Mouse (Mus musculus) CH12.LX (cell line): ENCODE results near the gene Slc9a3r1. TPM values are rescaled to one million over a fixed set of nuclear protein-coding genes. Genes with fewer than 3 reads are reported as not detected.

Experiments
- DNase-seq: peaks from one replicate; pipeline ENCODE4 v3.0.0-alpha.2; 2013; ENCODE audit errors: extremely low read depth
- H3K27ac ChIP-seq: 2 replicates; pipeline ENCODE4 v1.5.1; 2012; ENCODE audit warnings: low read depth, mild to moderate bottlenecking, control low read depth, moderate library complexity; ENCODE audit not compliant: insufficient read depth
- H3K27me3 ChIP-seq: replicated peaks from 2 replicates; pipeline ENCODE3; 2012; ENCODE audit warnings: inconsistent platforms
- H3K36me3 ChIP-seq, 2 experiments: replicated peaks in 1 of 2; 2 replicates each; pipeline versions ENCODE3 to v1.6.1; 2012; ENCODE audit warnings: inconsistent platforms in 1 of 2, low read length in 1 of 2, mild to moderate bottlenecking in 1 of 2, mixed read lengths in 1 of 2, moderate library complexity in 1 of 2; ENCODE audit not compliant: control insufficient read depth in 1 of 2, insufficient read depth in 1 of 2
- H3K4me1 ChIP-seq, 2 experiments: 2 replicates each; pipeline ENCODE4 v1.6.1; 2012; ENCODE audit warnings: inconsistent platforms in 1 of 2, moderate library complexity in 1 of 2; ENCODE audit not compliant: insufficient read depth in 2 of 2, control insufficient read depth in 1 of 2
- H3K4me2 ChIP-seq: 2 replicates; pipeline ENCODE4 v1.6.1; 2012; ENCODE audit warnings: low read depth, mild to moderate bottlenecking, control low read depth; ENCODE audit not compliant: poor library complexity, insufficient read depth, severe bottlenecking
- H3K4me3 ChIP-seq, 3 experiments: fragments of 150-350 bp in 1 of 3; sonication (generic) in 1 of 3; replicated peaks in 1 of 3; 2 replicates each; pipeline versions ENCODE3 to v1.5.1; 2011 to 2012; ENCODE audit warnings: low read depth in 2 of 3, low read length in 2 of 3, mild to moderate bottlenecking in 2 of 3, moderate library complexity in 2 of 3, control low read depth in 1 of 3, improper control_type of control experiment in 1 of 3, inconsistent platforms in 1 of 3, mixed read lengths in 1 of 3; ENCODE audit not compliant: poor library complexity in 1 of 3
- H3K79me2 ChIP-seq: replicated peaks from 2 replicates; pipeline ENCODE4 v1.6.1; 2012; ENCODE audit warnings: mild to moderate bottlenecking, moderate library complexity; ENCODE audit not compliant: control insufficient read depth, poor library complexity, insufficient read depth, severe bottlenecking; ENCODE audit errors: extremely low read depth
- H3K9ac ChIP-seq: 2 replicates; pipeline ENCODE4 v1.6.1; 2012; ENCODE audit warnings: low read depth, mild to moderate bottlenecking, control low read depth, moderate library complexity; ENCODE audit not compliant: insufficient read depth
- H3K9me3 ChIP-seq: replicated peaks from 2 replicates; pipeline ENCODE3; 2012; ENCODE audit warnings: low read length, inconsistent platforms, mixed read lengths
- CHD1 ChIP-seq: IDR thresholded peaks from 2 replicates; pipeline ENCODE4 v1.6.1; 2012; ENCODE audit warnings: low read depth, low read length, improper control_type of control experiment, inconsistent platforms
- CTCF ChIP-seq, 2 experiments: IDR thresholded peaks in 1 of 2; conservative IDR thresholded peaks in 1 of 2; 2 replicates each; pipeline ENCODE4 v1.5.1; 2011 to 2012; ENCODE audit warnings: low read depth in 2 of 2, low read length in 2 of 2, improper control_type of control experiment in 1 of 2, inconsistent platforms in 1 of 2, mild to moderate bottlenecking in 1 of 2, moderate library complexity in 1 of 2
- E2F4 ChIP-seq: IDR thresholded peaks from 2 replicates; pipeline ENCODE4 v1.6.1; 2011; ENCODE audit warnings: low read depth, low read length, improper control_type of control experiment; ENCODE audit not compliant: insufficient replicate concordance
- ELF1 ChIP-seq: IDR thresholded peaks from 2 replicates; pipeline ENCODE4 v1.6.1; 2014; ENCODE audit warnings: low read depth, mild to moderate bottlenecking, inconsistent platforms, low read length, improper control_type of control experiment
- EP300 ChIP-seq: IDR thresholded peaks from 2 replicates; pipeline ENCODE4 v1.6.1; 2011; ENCODE audit warnings: low read length, improper control_type of control experiment
- ETS1 ChIP-seq: conservative IDR thresholded peaks from 2 replicates; pipeline ENCODE4 v1.6.1; 2012; ENCODE audit warnings: low read depth, mild to moderate bottlenecking, inconsistent platforms, low read length, improper control_type of control experiment, moderate library complexity
- GABPA ChIP-seq: IDR thresholded peaks from 2 replicates; pipeline ENCODE4 v1.6.1; 2012; ENCODE audit warnings: low read depth, low read length, improper control_type of control experiment, inconsistent platforms; ENCODE audit not compliant: insufficient replicate concordance
- HCFC1 ChIP-seq: IDR thresholded peaks from 2 replicates; pipeline ENCODE4 v1.6.1; 2012; ENCODE audit warnings: low read depth, mild to moderate bottlenecking, inconsistent platforms, low read length, improper control_type of control experiment
- JUN ChIP-seq: IDR thresholded peaks from 2 replicates; pipeline ENCODE4 v1.6.1; 2011; ENCODE audit warnings: low read depth, mild to moderate bottlenecking, low read length, improper control_type of control experiment, moderate library complexity; ENCODE audit not compliant: insufficient read depth
- JUND ChIP-seq: conservative IDR thresholded peaks from 2 replicates; pipeline ENCODE4 v1.6.1; 2011; ENCODE audit warnings: low read depth, low read length, improper control_type of control experiment
- KAT2A ChIP-seq: IDR thresholded peaks from 2 replicates; pipeline ENCODE4 v1.6.1; 2012; ENCODE audit warnings: low read length, improper control_type of control experiment, inconsistent platforms; ENCODE audit not compliant: insufficient replicate concordance
- MAFK ChIP-seq: IDR thresholded peaks from 2 replicates; pipeline ENCODE4 v1.6.1; 2011; ENCODE audit warnings: low read length, improper control_type of control experiment; ENCODE audit not compliant: insufficient replicate concordance
- MAX ChIP-seq: IDR thresholded peaks from 2 replicates; pipeline ENCODE4 v1.6.1; 2011; ENCODE audit warnings: low read length, improper control_type of control experiment
- MAZ ChIP-seq: IDR thresholded peaks from 2 replicates; pipeline ENCODE4 v1.6.1; 2012; ENCODE audit warnings: low read depth, mild to moderate bottlenecking, inconsistent platforms, low read length, improper control_type of control experiment, moderate library complexity
- MXI1 ChIP-seq: IDR thresholded peaks from 2 replicates; pipeline ENCODE4 v1.6.1; 2011; ENCODE audit warnings: mild to moderate bottlenecking, low read depth, low read length, improper control_type of control experiment
- MYC ChIP-seq: IDR thresholded peaks from 2 replicates; pipeline ENCODE4 v1.6.1; 2011; ENCODE audit warnings: low read depth, mild to moderate bottlenecking, improper control_type of control experiment, low read length
- NELFE ChIP-seq: IDR thresholded peaks from 2 replicates; pipeline ENCODE4 v1.6.1; 2011; ENCODE audit warnings: low read depth, low read length, improper control_type of control experiment
- PAX5 ChIP-seq: IDR thresholded peaks from 2 replicates; pipeline ENCODE4 v1.6.1; 2012; ENCODE audit warnings: low read length, inconsistent platforms, mixed read lengths
- POLR2A ChIP-seq: IDR thresholded peaks from 2 replicates; pipeline ENCODE4 v1.6.1; 2011; ENCODE audit warnings: low read depth, mild to moderate bottlenecking, improper control_type of control experiment, low read length
- POLR2AphosphoS2 ChIP-seq: IDR thresholded peaks from 2 replicates; pipeline ENCODE4 v1.6.1; 2011; ENCODE audit warnings: low read depth, low read length, improper control_type of control experiment
- RAD21 ChIP-seq: IDR thresholded peaks from 2 replicates; pipeline ENCODE4 v1.6.1; 2011; ENCODE audit warnings: low read depth, mild to moderate bottlenecking, low read length, improper control_type of control experiment, moderate library complexity
- RCOR1 ChIP-seq: conservative IDR thresholded peaks from 2 replicates; pipeline ENCODE4 v1.6.1; 2012; ENCODE audit warnings: low read depth, mild to moderate bottlenecking, inconsistent platforms, low read length, improper control_type of control experiment
- SIN3A ChIP-seq: IDR thresholded peaks from 2 replicates; pipeline ENCODE4 v1.6.1; 2012; ENCODE audit warnings: low read length, improper control_type of control experiment, inconsistent platforms
- SMC3 ChIP-seq: IDR thresholded peaks from 2 replicates; pipeline ENCODE4 v1.6.1; 2011; ENCODE audit warnings: low read depth, low read length, improper control_type of control experiment
- TBP ChIP-seq: conservative IDR thresholded peaks from 2 replicates; pipeline ENCODE4 v1.6.1; 2011; ENCODE audit warnings: low read depth, low read length, improper control_type of control experiment
- UBTF ChIP-seq: IDR thresholded peaks from 2 replicates; pipeline ENCODE4 v1.6.1; 2012; ENCODE audit warnings: low read depth, mild to moderate bottlenecking, inconsistent platforms, low read length, improper control_type of control experiment, moderate library complexity
- USF1 ChIP-seq: IDR thresholded peaks from 2 replicates; pipeline ENCODE4 v1.6.1; 2014; ENCODE audit warnings: low read depth, mild to moderate bottlenecking, inconsistent platforms, low read length, improper control_type of control experiment
- USF2 ChIP-seq: conservative IDR thresholded peaks from 2 replicates; pipeline ENCODE4 v1.6.1; 2011; ENCODE audit warnings: low read depth, low read length, improper control_type of control experiment
- ZC3H11A ChIP-seq: IDR thresholded peaks from 2 replicates; pipeline ENCODE4 v1.6.1; 2012; ENCODE audit warnings: low read depth, mild to moderate bottlenecking, inconsistent platforms, low read length, improper control_type of control experiment
- ZKSCAN1 ChIP-seq: IDR thresholded peaks from 2 replicates; pipeline ENCODE4 v1.6.1; 2012; ENCODE audit warnings: low read depth, inconsistent platforms, low read length, improper control_type of control experiment, borderline replicate concordance
- ZMIZ1 ChIP-seq: IDR thresholded peaks from 2 replicates; pipeline ENCODE4 v1.6.1; 2012; ENCODE audit warnings: low read depth, mild to moderate bottlenecking, inconsistent platforms, low read length, improper control_type of control experiment
- ZNF384 ChIP-seq: IDR thresholded peaks from 2 replicates; pipeline ENCODE4 v1.6.1; 2012; ENCODE audit warnings: low read depth, low read length, improper control_type of control experiment, inconsistent platforms
- dilution Hi-C: fragments of 300-500 bp; cut with MboI; formaldehyde crosslinking; loops from 2 replicates; pipeline ENCODE4 v1.14.3; 2020; ENCODE audit warnings: low sequenced_read_pairs; ENCODE audit not compliant: extremely low pct_unique_long_range_greater_than_20kb, extremely low pct_ligation_motif_present
- in situ Hi-C: fragments of 300-500 bp; cut with MboI; formaldehyde crosslinking; loops from 3 replicates; pipeline ENCODE4 v1.14.3; 2019; ENCODE audit warnings: low sequenced_read_pairs, low pct_ligation_motif_present, low pct_unique_long_range_greater_than_20kb, mixed read lengths
- polyA plus RNA-seq: library from polyadenylated mRNA; unstranded; fragments of >175 nt; gene quantifications from 2 replicates; pipeline ENCODE4 v1.2.1, GENCODE M21; 2012; ENCODE audit warnings: low read depth; ENCODE audit not compliant: insufficient read length
- total RNA-seq, 2 experiments: library from RNA; depleted of rRNA; stranded (reverse); fragments of 300-350 nt in 1 of 2; fragments of >200 nt in 1 of 2; gene quantifications; 2 replicates each; pipeline ENCODE4 v1.2.3; 2012 to 2014

Gene Slc9a3r1
- total and polyA plus RNA-seq, 3 experiments = 51.9 to 69.0 (median 63.7) TPM

DNA sequence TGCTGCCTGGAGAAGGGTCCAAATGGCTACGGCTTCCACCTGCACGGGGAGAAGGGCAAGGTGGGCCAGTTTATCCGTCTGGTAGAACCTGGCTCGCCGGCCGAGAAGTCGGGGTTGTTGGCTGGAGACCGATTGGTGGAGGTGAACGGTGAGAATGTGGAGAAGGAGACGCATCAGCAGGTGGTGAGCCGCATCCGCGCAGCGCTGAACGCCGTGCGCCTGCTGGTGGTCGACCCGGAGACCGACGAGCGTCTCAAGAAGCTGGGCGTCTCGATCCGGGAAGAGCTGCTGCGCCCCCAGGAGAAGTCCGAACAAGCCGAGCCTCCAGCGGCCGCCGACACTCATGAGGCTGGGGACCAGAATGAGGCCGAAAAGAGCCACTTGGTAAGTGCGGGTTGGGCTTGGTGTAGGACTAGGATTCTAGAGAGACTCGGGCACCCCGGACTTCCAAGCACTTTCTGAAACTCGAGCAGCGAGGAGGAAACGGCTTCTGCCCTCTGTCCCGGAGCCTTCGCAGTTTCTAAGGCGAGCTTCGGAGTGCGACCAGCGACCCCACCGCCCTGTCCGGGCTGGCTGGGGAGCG is 518 bp downstream of the Slc9a3r1 start:
- peaks cover 16 to 52% of the 10 kb centered on the region in 2 experiments for H3K4me1 ChIP-seq
- peak overlapping the region; percentile 69 to 98 (median 86) for H3K4me3 ChIP-seq
- H3K27ac ChIP-seq = peak overlapping the region; percentile 1
- DNase-seq = peak; percentile 64
- H3K9me3 ChIP-seq = peaks cover 8% of the 10 kb centered on the region
- H3K4me2 ChIP-seq = peak overlapping the region; percentile 77
- H3K9ac ChIP-seq = peak overlapping the region; percentile 46
- in situ Hi-C loops (loop anchor here (5.0 kb wide), 3 partner anchors 34 to 109 kb away; no protein-coding TSS in a partner anchor), dilution Hi-C loops (no loop called here)
- H3K79me2 ChIP-seq = peaks cover 40% of the 10 kb centered on the region
- peak; percentile 96 for TF ChIP-seq UBTF
- no peak for TF ChIP-seq KAT2A
- no peak for TF ChIP-seq ELF1
- TF ChIP-seq ZNF384 = no peak
- no peak; the same call in 1 of the 2 replicates for TF ChIP-seq EP300
- TF ChIP-seq NELFE = no peak
- TF ChIP-seq RAD21 = peak; percentile 7
- 0 out of 2 replicates have a peak, but pooled peaks have one; percentile 14 for TF ChIP-seq MAX
- TF ChIP-seq PAX5 = no peak
- TF ChIP-seq ZC3H11A = no peak
- TF ChIP-seq ZKSCAN1 = no peak
- no peak for TF ChIP-seq USF1
- TF ChIP-seq MYC = no peak
- no peak; the same call in 1 of the 2 replicates for TF ChIP-seq MXI1
- TF ChIP-seq MAZ = no peak
- TF ChIP-seq CHD1 = peak; percentile 72
- peak; percentile 21 for TF ChIP-seq SMC3
- TF ChIP-seq ZMIZ1 = no peak
- no peak for TF ChIP-seq POLR2A
- TF ChIP-seq POLR2AphosphoS2 = no peak
- TF ChIP-seq JUN = no peak
- no peak for TF ChIP-seq RCOR1
- no peak for TF ChIP-seq ETS1
- TF ChIP-seq USF2 = no peak
- TF ChIP-seq TBP = no peak
- no peak for TF ChIP-seq MAFK
- no peak for TF ChIP-seq E2F4
- TF ChIP-seq SIN3A = peak; percentile 47; the same call in 1 of the 2 replicates
- TF ChIP-seq JUND = no peak
- TF ChIP-seq GABPA = no peak
- no peak for TF ChIP-seq HCFC1
- TF ChIP-seq CTCF (conservative IDR thresholded peaks at IDR 0.05 in 1 of 2, IDR thresholded peaks at IDR 0.05 in 1 of 2; ENCODE audit: low read depth in 2 of 2, low read length in 2 of 2) = peak in 1 of 2 experiments; percentile 51; a peak in 2 of 4 replicates
- H3K36me3 ChIP-seq = peaks cover 3 to 33% of the 10 kb centered on the region in 2 experiments
- no peaks in the 10 kb centered on the region for H3K27me3 ChIP-seq
